In genomic region chr13:38998958-38999357, GRCm38 (mm10) we compare ENCODE assay signal across 12 mouse cellular contexts.
"Had no signal": no experiment of that assay in that cellular context is flagged by ENCODE, and none has a peak within 500 bp of the region (broad histone marks: within the 10 kb centered on the region; RNA-seq: fewer than 3 reads in every experiment).

No protein-coding gene starts in this region.

- H3K4me3 ChIP-seq: kidney, embryonic 15.5 days; limb, embryonic 15.5 days; liver, embryonic 12.5 days; megakaryocyte, embryonic 14.5 days; myocyte; neural tube, embryonic 15.5 days had no signal

- H3K36me3 ChIP-seq: kidney, embryonic 15.5 days; limb, embryonic 15.5 days; liver, embryonic 12.5 days; neural tube, embryonic 15.5 days had no signal

- H3K27me3 ChIP-seq: kidney, embryonic 15.5 days; limb, embryonic 15.5 days; liver, embryonic 12.5 days; megakaryocyte, embryonic 14.5 days; neural tube, embryonic 15.5 days had no signal

- H3K27ac ChIP-seq: kidney, embryonic 15.5 days; limb, embryonic 15.5 days; liver, embryonic 12.5 days; neural tube, embryonic 15.5 days had no signal

- ATAC-seq: liver, embryonic 12.5 days had no signal

- H3K9me3 ChIP-seq: kidney, embryonic 15.5 days; limb, embryonic 15.5 days; liver, embryonic 12.5 days; neural tube, embryonic 15.5 days had no signal

- H3K9ac ChIP-seq: kidney, embryonic 15.5 days; limb, embryonic 15.5 days; liver, embryonic 12.5 days; lung, embryonic 14.5 days; neural tube, embryonic 15.5 days had no signal

- H3K4me2 ChIP-seq: kidney, embryonic 15.5 days; limb, embryonic 15.5 days; liver, embryonic 12.5 days; lung, embryonic 14.5 days; neural tube, embryonic 15.5 days had no signal

- DNase-seq: kidney, adult 11 months; kidney, postnatal 14 days; lung, embryonic 14.5 days; lung, postnatal 10 days; lung, postnatal 4 days; thymus, postnatal 36 days had no signal

- H3K4me1 ChIP-seq: kidney, embryonic 15.5 days; limb, embryonic 15.5 days; liver, embryonic 12.5 days; megakaryocyte, embryonic 14.5 days; neural tube, embryonic 15.5 days had no signal
